Mouse (Mus musculus) brain, embryonic 14.5 days (tissue): Measurements from ENCODE around the gene Zfp691. TPM values are rescaled to one million over a fixed set of nuclear protein-coding genes. Genes with fewer than 3 reads are reported as not detected.

Experiments
- DNase-seq: peaks from one replicate; pipeline ENCODE4 v3.0.0-alpha.2; 2011; ENCODE audit warnings: low read depth
- CTCF ChIP-seq: fragments of 200-500 bp; IDR thresholded peaks from 2 replicates; pipeline ENCODE4 v1.5.1; 2012; ENCODE audit warnings: inconsistent platforms, mild to moderate bottlenecking, moderate library complexity, borderline replicate concordance; ENCODE audit not compliant: insufficient read depth, insufficient read length; ENCODE audit errors: extremely low read depth
- POLR2A ChIP-seq: fragments of 200-500 bp; IDR thresholded peaks from 2 replicates; pipeline ENCODE4 v1.6.1; 2012; ENCODE audit warnings: mild to moderate bottlenecking, inconsistent platforms, borderline replicate concordance; ENCODE audit not compliant: poor library complexity, insufficient read depth, insufficient read length, severe bottlenecking; ENCODE audit errors: extremely low read depth
- polyA plus RNA-seq: library from polyadenylated mRNA; depleted of rRNA; stranded (reverse); fragments of >200 nt; gene quantifications from 2 replicates; pipeline ENCODE4 v1.2.3, GENCODE M21; 2012

Gene Zfp691
- polyA plus RNA-seq, 1 experiment, result 12.2 TPM

- no peak for TF ChIP-seq POLR2A
- TF ChIP-seq CTCF, result no peak
- DNase-seq, result no peak
These were observed 15.9 kb upstream of the Zfp691 start, which contains the start of gene Ermap for GRCm38 (mm10) chr4:119189864-119190263. Ermap (minus strand) TSS chr4:119190011.

DNA sequence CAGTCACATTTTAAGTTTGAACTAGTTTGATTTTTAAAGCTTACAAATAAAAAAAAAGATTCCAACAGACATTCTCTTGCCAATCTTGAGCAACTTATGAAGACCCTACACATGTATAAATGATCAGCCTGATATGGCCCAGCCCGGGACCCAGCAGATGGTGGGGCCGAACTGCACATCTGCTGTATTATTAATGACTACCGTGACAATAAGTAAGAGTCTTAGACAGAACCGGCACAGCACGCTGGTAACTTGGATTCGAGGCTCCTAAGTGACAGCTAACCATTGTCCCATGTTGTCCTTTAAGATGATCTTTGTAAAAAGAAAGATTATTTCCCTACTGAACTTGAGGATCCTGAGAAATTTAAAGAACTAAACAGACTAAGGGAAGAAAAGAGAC lies 15.4 kb upstream of the Zfp691 start:
- no peak for DNase-seq
- TF ChIP-seq CTCF (no peak), POLR2A (no peak)

DNA sequence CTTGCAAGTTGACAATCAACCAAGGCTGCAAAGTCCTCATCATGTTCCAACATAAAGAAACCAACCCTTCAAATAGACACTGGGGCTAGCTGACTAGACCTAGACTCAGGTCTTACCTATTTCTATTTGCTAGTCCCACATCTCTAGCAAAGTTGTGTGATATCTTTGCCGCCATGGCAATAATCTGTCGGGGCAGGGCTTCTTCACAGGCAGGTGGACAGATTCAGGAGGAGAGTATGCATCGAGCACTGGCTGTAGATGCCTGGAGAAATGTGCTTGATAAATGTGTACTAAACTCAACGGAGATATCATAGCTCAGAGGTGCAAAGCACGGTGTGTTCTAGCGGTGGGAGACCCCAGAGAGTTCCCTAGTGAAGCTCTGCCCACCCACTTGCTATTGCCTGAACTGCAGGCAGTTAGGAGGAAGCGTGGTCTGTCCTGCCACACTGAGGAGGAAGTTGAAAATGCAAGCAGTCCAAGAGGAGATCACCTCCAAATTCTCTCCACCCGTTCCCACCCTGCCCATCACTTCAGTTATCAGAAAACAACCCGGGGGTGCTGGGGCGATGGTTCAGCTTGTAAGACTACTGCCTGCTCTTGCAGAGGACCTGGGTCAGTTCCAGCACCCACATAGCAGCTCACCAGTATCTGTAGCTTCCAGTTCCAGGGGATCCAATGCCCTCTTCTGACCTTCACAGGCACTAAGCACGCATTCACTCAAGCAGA lies 14.2 kb upstream of the Zfp691 start:
- TF ChIP-seq POLR2A (no peak), CTCF (peak; percentile 26; the same call in 1 of the 2 replicates)

GRCm38 (mm10) chr4:119185771-119186170 lies 11.8 kb upstream of the Zfp691 start:
- DNase-seq, result no peak
- TF ChIP-seq POLR2A, result no peak
- TF ChIP-seq CTCF, result no peak

More for the DNA sequence above, 14.2 kb upstream of the Zfp691 start:
- no peak for DNase-seq

GRCm38 (mm10) chr4:119183525-119183924 lies 9.5 kb upstream of the Zfp691 start:
- no peak for TF ChIP-seq POLR2A

DNA sequence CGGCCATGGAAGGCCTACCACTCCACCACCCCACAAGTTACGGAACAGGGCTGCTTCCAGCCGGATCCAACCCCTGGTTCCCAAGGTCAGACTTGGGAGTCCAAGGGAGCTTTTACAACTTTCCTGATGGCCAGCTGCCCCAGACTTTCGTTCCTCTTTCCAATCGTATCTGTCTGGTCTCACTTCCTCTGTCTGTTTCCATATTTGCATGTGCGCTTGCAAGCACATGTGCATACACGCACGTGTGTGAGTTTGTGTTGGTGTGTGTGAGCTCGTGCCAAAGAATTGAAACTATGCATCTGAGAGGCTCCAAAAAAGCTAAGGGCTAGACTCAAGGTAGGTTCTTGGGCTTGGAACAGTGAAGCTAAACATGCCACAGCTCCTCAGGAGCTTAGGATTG lies 7.5 kb upstream of the Zfp691 start:
- DNase-seq, result no peak
- no peak for TF ChIP-seq CTCF
- TF ChIP-seq POLR2A, result no peak

More at GRCm38 (mm10) chr4:119183525-119183924, 9.5 kb upstream of the Zfp691 start:
- no peak for DNase-seq

GRCm38 (mm10) chr4:119180133-119180707 lies 6.2 kb upstream of the Zfp691 start:
- no peak for TF ChIP-seq CTCF
- no peak for TF ChIP-seq POLR2A
- no peak for DNase-seq

DNA sequence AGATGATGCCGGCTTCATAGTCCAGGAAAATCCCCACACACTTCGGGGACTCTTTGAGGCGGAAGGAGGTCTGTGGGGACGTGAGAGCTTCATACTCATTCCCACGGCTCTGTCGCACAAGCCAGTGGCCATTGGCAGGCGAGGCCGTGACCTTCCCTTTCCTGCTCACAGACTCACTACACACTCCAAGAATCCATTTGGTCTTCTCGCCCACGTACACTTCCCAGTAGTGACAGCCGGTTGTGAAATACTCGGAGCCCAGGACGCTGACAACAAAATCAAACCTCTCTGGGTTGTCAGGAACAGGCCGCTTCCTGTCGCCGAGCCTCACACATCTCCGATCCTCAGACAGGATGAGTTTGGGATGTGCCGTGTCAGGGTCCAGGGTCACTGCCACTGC lies 4.3 kb upstream of the Zfp691 start:
- TF ChIP-seq CTCF (no peak), POLR2A (no peak)
- DNase-seq, result no peak

- TF ChIP-seq CTCF, result no peak
- TF ChIP-seq POLR2A, result no peak
- no peak for DNase-seq
These were observed 3.7 kb upstream of the Zfp691 start for GRCm38 (mm10) chr4:119177702-119178101.

- DNase-seq, result peak; percentile 20
- TF ChIP-seq POLR2A (no peak), CTCF (no peak)
These were observed 910 bp downstream of the Zfp691 start for GRCm38 (mm10) chr4:119172919-119173650.

GRCm38 (mm10) chr4:119167663-119168062 lies 6.3 kb downstream of the Zfp691 start:
- peak; percentile 90 for DNase-seq
- TF ChIP-seq CTCF (peak; percentile 78; the same call in 1 of the 2 replicates), POLR2A (no peak)
